Mouse (Mus musculus): ENCODE data around the gene Trappc6b. TPM values are rescaled to one million over a fixed set of nuclear protein-coding genes. Genes with fewer than 3 reads are reported as not detected.

Trappc6b gene
- polyA plus RNA-seq, 1 experiment from 2014 or later: 45.9 TPM

DNA sequence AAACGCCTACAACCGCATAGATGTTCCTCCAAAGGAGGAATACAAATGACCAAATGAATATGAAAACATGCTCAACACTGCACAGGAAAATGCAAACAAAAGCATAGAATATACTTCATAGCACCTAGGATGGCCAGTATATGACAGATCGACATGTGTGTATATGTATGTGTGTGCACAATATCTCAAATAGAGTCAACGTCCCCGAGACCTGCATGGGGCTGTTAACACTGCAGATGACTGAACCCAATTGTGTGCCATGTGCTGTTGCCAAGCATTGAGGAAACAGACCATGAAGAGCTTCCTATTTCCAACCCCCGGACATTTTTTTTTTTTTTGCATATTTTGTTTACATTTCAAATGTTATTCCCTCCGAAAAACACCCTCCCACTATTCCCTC lies 20.4 kb downstream of the Trappc6b start:
- H3K9ac ChIP-seq (ENCODE audit: low read depth, low read length): no peak overlapping the region
- no peak overlapping the region for H3K4me3 ChIP-seq (ENCODE audit: low read depth, low read length)
- no peaks in the 10 kb centered on the region for H3K27me3 ChIP-seq (ENCODE audit: control insufficient read depth, insufficient read depth, low read depth, low read length)
- 15% methylated on average over 7 of the region's 7 CpGs for WGBS (ENCODE audit: insufficient replicate concordance)
- H3K27ac ChIP-seq (ENCODE audit: low read length): peak overlapping the region; percentile 83; the same call in 1 of the 2 replicates
- no peaks in the 10 kb centered on the region for H3K9me3 ChIP-seq (replicated peaks; ENCODE audit: control insufficient read depth, low read length)
- peaks cover 9% of the 10 kb centered on the region for H3K4me1 ChIP-seq (ENCODE audit: control insufficient read depth, low read depth, low read length)
- peak; percentile 41 for ATAC-seq (ENCODE audit: low read depth)
- H3K4me2 ChIP-seq (ENCODE audit: low read depth, low read length): no peak overlapping the region
- H3K36me3 ChIP-seq (ENCODE audit: control insufficient read depth, insufficient read depth): peaks cover 13% of the 10 kb centered on the region

DNA sequence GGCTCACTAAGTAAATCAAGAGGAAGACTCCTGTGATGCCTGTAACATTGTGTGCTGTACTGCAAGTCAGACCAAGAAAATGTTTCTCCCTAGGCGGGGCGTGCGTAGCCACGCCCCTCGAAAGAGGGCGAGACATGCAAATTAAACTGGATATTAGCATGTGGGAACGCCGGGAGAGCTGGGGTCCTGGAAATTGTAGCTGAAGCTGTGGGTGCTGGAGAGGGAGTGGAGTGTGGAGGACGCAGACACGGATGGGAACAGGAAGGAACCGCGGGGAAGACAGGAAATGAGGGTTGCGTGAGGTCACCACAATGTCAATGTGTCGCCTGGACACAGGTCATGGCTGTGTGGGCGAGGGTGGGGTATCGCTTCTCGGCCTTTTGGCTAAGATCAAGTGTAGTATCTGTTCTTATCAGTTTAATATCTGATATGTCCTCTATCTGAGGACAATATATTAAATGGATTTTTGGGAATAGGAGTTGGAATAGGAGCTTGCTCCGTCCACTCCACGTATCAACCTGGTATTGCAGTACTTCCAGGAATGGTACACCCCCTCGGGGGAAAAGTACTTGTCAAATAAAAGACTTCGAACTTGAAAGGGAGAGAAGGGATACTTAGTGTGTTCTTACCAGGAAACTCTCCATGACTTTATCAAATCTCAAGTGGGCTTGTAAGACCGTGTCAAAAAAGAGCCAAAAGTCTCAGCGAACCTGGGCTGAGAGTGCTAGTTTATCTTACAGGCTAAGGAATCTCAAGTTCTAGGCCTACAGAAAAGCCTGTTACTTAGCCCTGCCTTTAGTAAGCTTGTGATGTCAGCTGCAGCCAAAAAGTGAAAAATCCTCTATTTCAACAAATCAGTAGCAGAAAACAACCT lies 21.1 kb downstream of the Trappc6b start:
- no peaks in the 10 kb centered on the region for H3K9me3 ChIP-seq (replicated peaks; ENCODE audit: control insufficient read depth, low read length)
- peak overlapping the region; percentile 14 for H3K4me3 ChIP-seq (ENCODE audit: low read depth, low read length)
- H3K27me3 ChIP-seq (ENCODE audit: control insufficient read depth, insufficient read depth, low read depth, low read length): no peaks in the 10 kb centered on the region
- peaks cover 9% of the 10 kb centered on the region for H3K4me1 ChIP-seq (ENCODE audit: control insufficient read depth, low read depth, low read length)
- ATAC-seq (ENCODE audit: low read depth): peak; percentile 85
- H3K36me3 ChIP-seq (ENCODE audit: control insufficient read depth, insufficient read depth): peaks cover 13% of the 10 kb centered on the region
- no peak overlapping the region for H3K9ac ChIP-seq (ENCODE audit: low read depth, low read length)
- peak overlapping the region; percentile 83 for H3K27ac ChIP-seq (ENCODE audit: low read length)
- peak overlapping the region; percentile 49 for H3K4me2 ChIP-seq (ENCODE audit: low read depth, low read length)
- 3% methylated on average over 23 of the region's 23 CpGs for WGBS (ENCODE audit: insufficient replicate concordance)

DNA sequence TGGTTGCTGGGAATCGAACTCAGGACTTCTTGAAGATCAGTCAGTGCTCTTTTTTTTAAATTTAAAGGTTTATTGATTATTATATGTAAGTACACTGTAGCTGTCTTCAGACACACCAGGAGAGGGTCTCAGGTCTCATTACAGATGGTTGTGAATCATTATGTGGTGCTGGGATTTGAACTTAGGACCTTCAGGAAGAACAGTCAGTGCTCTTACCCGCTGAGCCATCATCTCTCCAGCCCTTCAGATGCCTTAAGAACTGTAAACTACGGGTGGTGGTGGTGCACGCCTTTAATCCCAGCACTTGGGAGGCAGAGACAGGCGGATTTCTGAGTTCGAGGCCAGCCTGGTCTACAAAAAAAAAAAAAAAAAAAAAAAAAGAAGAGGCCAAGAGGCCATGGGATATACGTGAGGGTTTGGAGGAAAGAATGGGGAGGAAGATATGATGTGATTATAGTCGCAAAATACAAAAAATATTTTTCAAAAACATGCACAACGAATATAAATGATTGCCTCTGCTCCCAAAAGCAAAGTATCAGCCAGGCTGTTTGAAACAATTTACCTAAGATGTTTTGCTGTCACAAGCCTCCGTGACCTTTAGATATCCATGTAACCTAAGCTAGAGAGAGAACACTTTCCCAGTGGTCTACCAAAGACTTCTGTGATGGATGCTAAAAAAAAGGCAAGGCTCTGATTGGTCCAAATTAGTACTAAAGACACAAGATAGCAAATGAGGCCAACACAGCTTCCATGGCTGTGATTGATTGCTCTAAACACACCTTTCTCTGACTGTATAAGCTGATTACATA lies 21.9 kb downstream of the Trappc6b start:
- Histone ChIP-seq H3K4me2 (ENCODE audit: low read depth, low read length) (peak overlapping the region; percentile 49), H3K27ac (ENCODE audit: low read length) (no peak overlapping the region), H3K9me3 (replicated peaks; ENCODE audit: control insufficient read depth, low read length) (no peaks in the 10 kb centered on the region), H3K9ac (ENCODE audit: low read depth, low read length) (no peak overlapping the region), H3K4me1 (ENCODE audit: control insufficient read depth, low read depth, low read length) (peaks cover 9% of the 10 kb centered on the region), H3K36me3 (ENCODE audit: control insufficient read depth, insufficient read depth) (peaks cover 13% of the 10 kb centered on the region), H3K4me3 (ENCODE audit: low read depth, low read length) (no peak overlapping the region), H3K27me3 (ENCODE audit: control insufficient read depth, insufficient read depth, low read depth, low read length) (no peaks in the 10 kb centered on the region)
- 62% methylated on average over 10 of the region's 10 CpGs for WGBS (ENCODE audit: insufficient replicate concordance)
- ATAC-seq (ENCODE audit: low read depth): no peak

GRCm38 (mm10) chr12:59032101-59032500 lies 29.2 kb downstream of the Trappc6b start:
- Histone ChIP-seq H3K4me3 (ENCODE audit: low read depth, low read length) (no peak overlapping the region), H3K4me1 (ENCODE audit: control insufficient read depth, low read depth, low read length) (no peaks in the 10 kb centered on the region), H3K27me3 (ENCODE audit: control insufficient read depth, insufficient read depth, low read depth, low read length) (no peaks in the 10 kb centered on the region), H3K9me3 (replicated peaks; ENCODE audit: control insufficient read depth, low read length) (no peaks in the 10 kb centered on the region), H3K9ac (ENCODE audit: low read depth, low read length) (no peak overlapping the region), H3K27ac (ENCODE audit: low read length) (no peak overlapping the region), H3K36me3 (ENCODE audit: control insufficient read depth, insufficient read depth) (peaks cover 4% of the 10 kb centered on the region), H3K4me2 (ENCODE audit: low read depth, low read length) (no peak overlapping the region)
- ATAC-seq (ENCODE audit: low read depth): 0 out of 2 replicates have a peak, but pooled peaks have one; percentile 32
- 47% methylated on average over 5 of the region's 5 CpGs for WGBS (ENCODE audit: insufficient replicate concordance)

GRCm38 (mm10) chr12:59021306-59021705 lies 40.0 kb downstream of the Trappc6b start:
- no peak for ATAC-seq (ENCODE audit: low read depth)
- H3K9ac ChIP-seq (ENCODE audit: low read depth, low read length): no peak overlapping the region
- WGBS (ENCODE audit: insufficient replicate concordance): 70% methylated on average over 4 of the region's 4 CpGs
- H3K4me2 ChIP-seq (ENCODE audit: low read depth, low read length): no peak overlapping the region
- H3K27me3 ChIP-seq (ENCODE audit: control insufficient read depth, insufficient read depth, low read depth, low read length): no peaks in the 10 kb centered on the region
- no peaks in the 10 kb centered on the region for H3K4me1 ChIP-seq (ENCODE audit: control insufficient read depth, low read depth, low read length)
- peaks cover 15% of the 10 kb centered on the region for H3K36me3 ChIP-seq (ENCODE audit: control insufficient read depth, insufficient read depth)
- no peak overlapping the region for H3K4me3 ChIP-seq (ENCODE audit: low read depth, low read length)
- no peak overlapping the region for H3K27ac ChIP-seq (ENCODE audit: low read length)
- no peaks in the 10 kb centered on the region for H3K9me3 ChIP-seq (replicated peaks; ENCODE audit: control insufficient read depth, low read length)

- peaks cover under 1% of the 10 kb centered on the region for H3K4me1 ChIP-seq (ENCODE audit: control insufficient read depth, low read depth, low read length)
- H3K27ac ChIP-seq (ENCODE audit: low read length): no peak overlapping the region
- H3K27me3 ChIP-seq (ENCODE audit: control insufficient read depth, insufficient read depth, low read depth, low read length): no peaks in the 10 kb centered on the region
- WGBS (ENCODE audit: insufficient replicate concordance): 83% methylated on average over 2 of the region's 2 CpGs
- no peak overlapping the region for H3K4me2 ChIP-seq (ENCODE audit: low read depth, low read length)
- ATAC-seq (ENCODE audit: low read depth): no peak
- no peaks in the 10 kb centered on the region for H3K9me3 ChIP-seq (replicated peaks; ENCODE audit: control insufficient read depth, low read length)
- no peak overlapping the region for H3K4me3 ChIP-seq (ENCODE audit: low read depth, low read length)
- peaks cover 15% of the 10 kb centered on the region for H3K36me3 ChIP-seq (ENCODE audit: control insufficient read depth, insufficient read depth)
- H3K9ac ChIP-seq (ENCODE audit: low read depth, low read length): no peak overlapping the region
Observed at GRCm38 (mm10) chr12:59019891-59020290, 41.4 kb downstream of the Trappc6b start.

- 76% methylated on average over 8 of the region's 8 CpGs for WGBS (ENCODE audit: insufficient replicate concordance)
- H3K4me2 ChIP-seq (ENCODE audit: low read depth, low read length): no peak overlapping the region
- peak overlapping the region; percentile 48 for H3K27ac ChIP-seq (ENCODE audit: low read length)
- H3K9me3 ChIP-seq (replicated peaks; ENCODE audit: control insufficient read depth, low read length): no peaks in the 10 kb centered on the region
- H3K4me1 ChIP-seq (ENCODE audit: control insufficient read depth, low read depth, low read length): peaks cover 8% of the 10 kb centered on the region
- ATAC-seq (ENCODE audit: low read depth): peak; percentile 50
- no peak overlapping the region for H3K4me3 ChIP-seq (ENCODE audit: low read depth, low read length)
- H3K27me3 ChIP-seq (ENCODE audit: control insufficient read depth, insufficient read depth, low read depth, low read length): no peaks in the 10 kb centered on the region
- H3K36me3 ChIP-seq (ENCODE audit: control insufficient read depth, insufficient read depth): peaks cover 12% of the 10 kb centered on the region
- no peak overlapping the region for H3K9ac ChIP-seq (ENCODE audit: low read depth, low read length)
Observed at GRCm38 (mm10) chr12:59017970-59018369, 43.3 kb downstream of the Trappc6b start.

DNA sequence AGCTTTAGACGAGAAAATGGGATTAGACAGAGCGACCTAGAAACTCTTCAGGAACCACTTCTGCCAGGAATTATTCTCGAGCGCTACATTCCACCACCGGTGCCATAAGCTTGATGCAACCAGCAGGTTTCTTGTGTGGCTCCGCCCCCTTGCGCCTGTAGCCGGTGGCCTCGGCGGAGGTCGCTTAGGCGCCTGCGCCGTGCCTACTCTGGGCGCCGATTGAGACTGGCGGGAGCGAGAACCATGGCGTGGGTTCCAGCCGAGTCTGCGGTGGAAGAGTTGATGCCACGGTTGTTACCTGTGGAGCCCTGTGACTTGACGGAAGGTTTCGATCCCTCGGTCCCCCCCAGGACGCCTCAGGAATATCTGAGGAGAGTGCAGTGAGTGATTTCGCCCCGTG lies 48.0 kb downstream of the Trappc6b start, which contains the start of gene Gemin2:
Gene Gemin2 (plus strand): TSS at position 160 of the 400 bp plus-strand sequence.
- H3K36me3 ChIP-seq (ENCODE audit: control insufficient read depth, insufficient read depth): peaks cover 2% of the 10 kb centered on the region
- under 1% methylated on average over 28 of the region's 28 CpGs for WGBS (ENCODE audit: insufficient replicate concordance)
- peaks cover 21% of the 10 kb centered on the region for H3K4me1 ChIP-seq (ENCODE audit: control insufficient read depth, low read depth, low read length)
- ATAC-seq (ENCODE audit: low read depth): peak; percentile 67
- H3K27me3 ChIP-seq (ENCODE audit: control insufficient read depth, insufficient read depth, low read depth, low read length): no peaks in the 10 kb centered on the region
- peak within 1 kb of the TSS; percentile 96 for H3K27ac ChIP-seq (ENCODE audit: low read length)
- H3K4me3 ChIP-seq (ENCODE audit: low read depth, low read length): peak within 1 kb of the TSS; percentile 83
- no peaks in the 10 kb centered on the region for H3K9me3 ChIP-seq (replicated peaks; ENCODE audit: control insufficient read depth, low read length)
- peak within 1 kb of the TSS; percentile 94 for H3K4me2 ChIP-seq (ENCODE audit: low read depth, low read length)
- H3K9ac ChIP-seq (ENCODE audit: low read depth, low read length): peak within 1 kb of the TSS; percentile 85

Measured in liver, embryonic 16.5 days (tissue).